Mouse (Mus musculus): Measurements from ENCODE around the gene Sart3.
"Not testable (repeated sequence)": the region's sequence is repeated elsewhere in the genome, so short reads cannot be mapped to it uniquely, and the experiment has no call there.

Sart3 gene

DNA sequence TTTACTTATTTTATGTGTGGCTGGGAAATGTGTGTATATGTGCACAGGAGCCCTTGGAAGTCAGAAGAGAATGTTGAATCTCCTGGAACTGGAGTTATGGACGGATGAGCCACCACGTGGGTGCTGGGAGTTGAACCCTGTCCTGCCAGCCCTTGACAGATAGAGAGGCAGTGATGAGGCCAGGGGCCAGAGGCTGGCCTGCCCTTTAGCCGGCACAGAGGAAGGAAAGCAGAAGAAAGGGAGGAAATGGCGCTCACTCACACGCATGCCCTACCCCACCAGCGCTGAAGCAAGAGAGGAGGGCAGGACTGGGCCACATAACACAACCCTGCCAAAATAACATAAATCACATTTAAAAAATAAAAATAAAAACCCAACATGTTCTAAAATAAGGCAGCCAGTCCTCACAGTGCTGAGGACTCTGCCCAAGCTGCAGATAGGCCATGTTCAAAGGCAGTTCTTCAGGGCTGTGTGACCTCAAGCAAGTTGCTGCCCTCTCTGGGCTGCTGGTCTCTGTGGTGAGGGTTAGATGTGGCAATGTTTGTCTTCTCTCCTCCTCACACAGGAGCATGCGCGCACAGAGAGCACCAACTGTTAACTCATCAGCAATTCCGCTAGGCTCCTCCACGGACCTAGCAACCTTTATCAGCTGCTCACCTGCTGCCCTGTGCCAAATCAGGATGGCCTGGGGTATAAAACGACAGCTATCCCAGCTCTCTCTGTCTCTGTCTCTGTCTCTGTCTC is 18.3 kb upstream of the Sart3 start:
- DNase-seq (ENCODE audit: low read depth, low spot score), result no peak

GRCm38 (mm10) chr5:113789075-113789788 is 16.9 kb upstream of the Sart3 start:
- DNase-seq (ENCODE audit: low read depth, low spot score), result no peak

DNA sequence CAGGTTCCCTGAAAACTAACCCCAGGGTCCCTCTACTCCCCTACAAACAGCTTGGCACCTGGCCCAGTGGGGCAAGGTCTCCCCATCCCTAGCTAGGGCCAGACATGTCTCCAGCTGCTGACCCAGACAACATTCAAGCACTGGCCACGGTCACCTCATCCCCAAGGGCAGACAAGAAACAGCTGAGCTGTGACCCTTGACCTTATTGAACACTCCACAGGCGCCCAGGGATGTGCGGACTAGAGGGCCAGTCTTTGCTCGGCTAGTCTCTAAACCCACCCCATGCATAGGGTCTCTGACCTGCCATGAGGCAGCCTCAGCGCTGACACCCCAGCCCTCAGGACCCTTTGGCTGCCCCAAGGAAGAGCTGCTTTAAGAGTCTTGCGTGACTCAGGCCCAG is 16.3 kb upstream of the Sart3 start:
- DNase-seq (ENCODE audit: low read depth, low spot score), result no peak

GRCm38 (mm10) chr5:113786985-113787384 is 14.7 kb upstream of the Sart3 start:
- DNase-seq (ENCODE audit: low read depth, low spot score), result no peak

DNA sequence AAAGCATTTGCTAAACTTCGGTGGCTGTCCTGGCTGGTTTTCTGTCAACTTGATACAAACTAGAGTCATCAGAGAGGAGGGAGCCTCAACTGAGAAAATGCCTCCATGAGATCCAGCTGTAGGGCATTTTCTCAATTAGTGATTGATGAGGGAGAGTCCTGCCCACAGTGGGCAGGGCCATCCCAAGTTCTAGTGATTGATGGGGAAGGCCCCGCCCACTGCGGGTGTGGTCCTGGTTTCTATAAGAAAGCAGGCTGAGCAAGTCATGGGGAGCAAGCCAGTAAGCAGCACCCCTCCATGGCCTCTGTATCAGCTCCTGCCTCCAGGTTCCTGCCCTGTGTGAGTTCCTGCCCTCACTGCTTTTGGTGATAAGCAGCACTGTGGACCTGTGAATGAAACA is 11.8 kb upstream of the Sart3 start:
- DNase-seq (ENCODE audit: low read depth, low spot score), result not testable (repeated sequence)

DNA sequence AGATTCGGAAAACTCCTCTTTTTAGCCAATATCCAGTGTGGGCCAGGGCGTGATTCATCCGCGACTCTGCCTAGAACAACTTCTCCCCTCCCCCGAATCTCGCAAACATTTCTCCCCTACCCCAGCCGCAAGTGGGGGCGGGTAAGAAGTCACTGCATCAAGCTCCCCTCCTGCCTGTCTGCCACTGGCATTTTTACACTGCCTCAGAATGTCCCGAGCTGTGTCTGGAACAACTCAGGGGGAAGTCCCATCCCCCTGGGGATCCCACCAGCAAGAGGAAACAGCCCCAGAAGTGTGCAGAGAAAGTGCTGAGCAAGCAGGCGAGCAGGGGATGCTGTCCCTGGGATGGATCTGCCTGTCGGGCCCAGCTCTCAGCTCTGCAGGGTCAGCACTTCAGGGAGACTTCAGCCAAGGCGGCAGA is 11.3 kb upstream of the Sart3 start:
- DNase-seq (ENCODE audit: low read depth, low spot score), result no peak

DNA sequence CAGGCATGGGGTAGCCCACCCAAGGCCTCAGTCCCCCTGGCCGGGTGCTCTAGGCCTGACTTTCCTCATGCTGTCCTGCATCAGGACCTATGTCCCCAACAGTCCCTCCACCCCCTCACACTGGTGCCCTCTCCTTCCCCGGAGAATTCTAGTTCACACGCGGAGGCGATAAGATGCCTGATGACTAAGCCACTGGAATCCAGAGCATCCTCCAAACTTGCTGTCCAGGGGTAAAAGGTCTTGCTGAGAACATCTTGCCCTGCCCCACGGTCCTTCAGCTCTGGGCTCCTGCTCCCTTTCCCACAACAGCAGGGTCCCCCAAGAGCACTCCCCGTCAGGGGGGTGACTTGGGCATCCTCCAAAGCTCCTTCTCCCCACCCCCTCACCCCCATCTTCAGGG is 10.3 kb upstream of the Sart3 start:
- DNase-seq (ENCODE audit: low read depth, low spot score), result no peak

DNA sequence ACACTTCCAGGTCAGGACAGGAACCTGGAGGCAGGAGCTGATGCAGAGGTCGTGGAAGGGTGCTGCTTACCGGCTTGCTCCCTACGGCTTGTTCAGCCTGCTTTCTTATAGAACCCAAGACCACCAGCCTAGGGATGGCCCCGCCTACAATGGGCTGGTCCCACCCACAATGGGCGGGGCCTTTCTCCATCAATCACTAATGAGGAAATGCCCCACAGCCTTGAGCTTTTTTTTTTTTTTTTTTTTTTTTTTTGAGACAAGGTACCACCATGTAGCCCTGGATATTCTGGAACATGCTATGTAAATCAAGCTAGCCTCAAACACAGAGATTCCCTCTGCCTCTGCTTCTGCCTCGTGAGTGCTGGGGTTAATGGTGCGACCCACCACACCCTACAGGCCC is 9.6 kb upstream of the Sart3 start:
- DNase-seq (ENCODE audit: low read depth, low spot score), result no peak

GRCm38 (mm10) chr5:113781254-113781653 is 8.9 kb upstream of the Sart3 start:
- DNase-seq (ENCODE audit: low read depth, low spot score), result no peak

DNA sequence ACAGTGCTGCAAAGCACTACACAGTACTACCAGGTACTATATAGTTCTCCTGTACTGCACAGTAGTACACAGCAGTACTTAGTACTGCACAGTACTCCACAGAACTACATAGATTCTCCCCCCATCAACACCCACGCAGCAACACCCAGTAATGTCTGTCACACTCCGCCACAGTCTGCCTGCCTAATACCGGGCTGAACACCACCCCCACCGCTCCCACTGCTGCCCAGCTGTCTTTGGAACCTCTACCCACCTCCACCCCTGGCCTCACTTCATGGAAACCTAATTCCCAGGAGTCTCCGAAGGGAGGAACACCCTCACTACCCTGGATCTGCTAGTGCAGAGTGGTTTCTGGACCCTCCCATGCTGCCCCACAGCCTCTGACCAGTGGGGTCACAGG is 8.5 kb upstream of the Sart3 start:
- no peak for DNase-seq (ENCODE audit: low read depth, low spot score)

DNA sequence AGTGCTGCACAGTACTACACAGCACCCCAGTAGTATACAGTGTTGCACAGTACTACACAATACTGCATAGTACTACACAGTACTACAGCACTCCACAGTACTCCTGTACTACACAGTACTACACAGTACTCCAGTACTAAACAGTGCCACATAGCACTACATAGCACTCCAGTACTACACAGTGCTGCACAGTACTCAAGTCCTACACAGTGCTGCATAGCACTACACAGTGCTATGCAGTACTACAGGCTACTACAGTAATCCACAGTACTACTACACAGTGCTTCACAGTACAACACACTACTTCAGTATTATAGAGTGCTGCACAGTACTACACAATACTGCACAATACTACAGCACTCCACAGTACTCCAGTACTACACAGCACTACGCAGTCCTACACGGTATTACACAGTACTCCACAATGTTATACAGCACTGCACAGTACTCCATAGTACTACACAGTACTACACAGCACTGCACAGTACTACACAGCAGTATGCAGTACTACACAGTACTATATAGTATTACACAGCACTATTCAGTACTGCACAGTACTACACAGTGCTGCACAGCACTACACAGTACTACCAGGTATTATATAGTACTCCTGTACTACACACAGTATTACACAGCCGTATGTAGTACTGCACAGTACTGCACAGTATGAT is 7.9 kb upstream of the Sart3 start:
- no peak for DNase-seq (ENCODE audit: low read depth, low spot score)

GRCm38 (mm10) chr5:113779569-113779968 is 7.3 kb upstream of the Sart3 start:
- DNase-seq (ENCODE audit: low read depth, low spot score), result no peak

DNA sequence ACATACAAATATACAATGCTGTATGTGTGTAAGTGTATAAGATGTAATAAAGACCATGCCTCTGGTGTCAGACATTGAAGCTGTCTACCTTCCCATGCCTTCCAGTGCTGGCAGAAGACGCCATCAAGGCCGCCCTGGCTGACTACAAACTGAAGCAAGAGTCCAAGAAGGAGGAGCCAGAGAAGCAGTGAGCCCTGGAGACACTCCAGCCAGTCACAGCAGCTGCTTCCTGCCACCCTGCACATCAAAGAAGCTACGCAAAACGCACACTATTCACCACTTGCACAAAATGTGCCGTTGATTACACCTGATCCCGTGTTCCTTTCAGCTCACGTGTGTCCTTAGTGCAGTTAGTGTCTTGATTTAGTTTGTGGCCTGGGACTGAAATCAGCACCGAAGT is 5.4 kb upstream of the Sart3 start:
- not testable (repeated sequence) for DNase-seq (ENCODE audit: low read depth, low spot score)

DNA sequence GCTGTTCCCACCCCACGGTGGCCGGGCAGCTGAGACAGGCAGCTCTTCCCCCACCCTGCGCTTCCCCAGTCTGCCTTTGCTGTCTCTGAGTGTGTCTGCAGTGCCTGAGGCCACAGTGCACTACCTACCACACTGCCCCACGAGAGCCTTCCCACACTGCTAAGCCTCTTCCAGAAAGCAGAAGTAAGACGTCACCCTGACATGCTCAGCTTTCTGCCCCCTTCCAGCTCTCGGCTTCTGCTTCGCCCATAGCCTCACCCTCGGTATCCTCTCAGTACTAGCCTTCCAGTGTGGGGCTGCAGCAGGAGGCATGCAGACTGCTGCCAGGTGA is 4.6 kb upstream of the Sart3 start:
- no peak for DNase-seq (ENCODE audit: low read depth, low spot score)

GRCm38 (mm10) chr5:113776128-113776895 is 4.0 kb upstream of the Sart3 start:
- no peak for DNase-seq (ENCODE audit: low read depth, low spot score)

- no peak for DNase-seq (ENCODE audit: low read depth, low spot score)
These were observed 3.3 kb upstream of the Sart3 start for GRCm38 (mm10) chr5:113775585-113775984.

- DNase-seq (ENCODE audit: low read depth, low spot score), result peak; percentile 59
These were observed 1.4 kb upstream of the Sart3 start for GRCm38 (mm10) chr5:113773664-113774063.

DNA sequence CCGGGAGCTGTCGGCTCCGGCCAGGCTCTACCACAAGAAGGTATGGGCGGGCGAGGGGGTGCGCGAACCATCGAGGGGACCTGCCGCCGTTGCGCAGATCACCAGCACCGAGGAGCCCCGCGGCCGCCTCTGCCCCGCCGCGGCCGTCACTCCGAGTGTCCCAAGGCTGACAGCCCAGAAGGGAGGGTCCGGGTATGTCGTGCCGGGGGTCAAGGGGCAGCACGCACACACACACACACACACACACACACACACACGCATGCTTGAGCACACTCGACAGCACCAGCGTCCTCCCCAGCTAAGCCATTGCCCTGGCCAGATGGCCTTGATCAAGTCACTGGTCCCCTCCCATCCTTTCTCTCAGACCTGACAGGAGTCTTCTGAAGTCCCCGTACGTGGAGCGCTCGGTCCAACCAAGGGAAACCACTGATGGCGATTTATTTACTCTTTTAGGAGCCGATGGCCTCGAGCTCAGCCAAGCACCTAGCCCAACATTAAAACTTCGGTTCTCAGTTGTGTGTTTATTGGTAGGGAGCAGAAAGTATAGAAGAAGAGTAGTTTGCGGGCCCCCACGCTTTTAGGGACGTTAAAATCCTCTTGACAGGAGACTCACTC is 702 bp upstream of the Sart3 start:
- DNase-seq (ENCODE audit: low read depth, low spot score), result no peak

DNA sequence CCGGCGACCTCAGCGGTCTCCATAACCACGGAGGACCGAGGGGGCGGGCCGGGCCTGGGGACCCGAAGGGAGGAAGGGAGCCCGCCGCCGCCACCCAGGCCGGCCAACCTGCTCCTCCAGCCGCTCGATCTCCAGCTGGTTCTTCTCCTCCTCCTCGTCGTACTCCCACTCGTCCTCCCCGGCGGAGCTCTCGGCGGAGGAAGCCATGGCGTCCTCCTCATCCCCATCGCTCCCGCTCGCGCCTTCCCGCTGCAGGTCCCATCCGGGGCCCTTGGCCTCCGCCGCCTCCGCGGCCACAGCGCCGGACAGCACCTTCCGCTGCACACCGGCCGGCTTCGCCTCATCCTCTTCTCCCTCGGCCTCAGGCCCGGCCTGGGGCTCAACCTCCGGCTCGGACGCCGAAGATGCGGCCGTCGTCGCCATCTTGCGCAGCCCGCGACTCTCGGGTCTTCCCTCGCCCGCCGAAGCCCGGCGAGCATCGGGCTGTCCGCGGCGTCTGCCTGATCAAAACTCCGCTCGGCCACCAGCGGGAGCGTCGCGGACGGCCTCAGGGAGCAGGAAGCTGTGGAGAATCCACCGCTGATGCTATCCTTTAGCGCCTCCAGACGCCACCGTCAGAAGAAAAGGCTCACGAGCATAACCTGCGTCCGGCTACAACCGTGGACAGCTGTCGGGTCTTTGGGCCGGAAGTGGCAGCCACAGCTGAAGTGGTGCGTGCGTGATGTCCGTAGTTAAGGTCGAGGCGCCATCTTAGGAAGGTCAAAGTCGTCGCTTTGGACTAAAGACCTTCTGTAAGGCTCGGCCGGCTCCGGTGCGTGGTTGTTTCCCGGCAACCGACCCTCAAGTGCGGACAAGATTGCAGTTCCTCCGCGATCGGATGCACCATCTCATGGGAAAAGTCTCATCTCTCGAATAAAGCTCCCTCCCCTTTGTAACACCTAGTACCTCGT is 822 bp downstream of the Sart3 start:
- peak; percentile 55 for DNase-seq (ENCODE audit: low read depth, low spot score)

DNA sequence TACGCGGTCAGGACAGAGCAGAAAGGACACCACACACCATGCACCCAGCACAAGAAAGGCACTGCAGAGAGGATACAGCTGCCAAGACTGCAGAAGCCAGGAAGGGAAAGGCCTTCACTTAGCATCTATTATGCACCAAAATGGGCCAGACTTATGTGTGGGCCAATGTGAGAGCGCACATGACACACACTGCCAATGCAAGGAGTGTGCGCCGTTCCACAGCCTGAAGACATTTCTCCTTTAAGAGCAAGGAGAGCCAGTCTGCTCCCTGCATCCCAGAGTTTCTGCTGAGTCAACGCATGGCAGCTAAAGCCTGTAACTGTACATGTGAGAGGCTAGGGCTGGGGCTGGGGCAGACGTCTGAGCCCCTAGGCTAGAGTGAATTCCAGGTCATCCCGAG is 3.5 kb downstream of the Sart3 start:
- no peak for DNase-seq (ENCODE audit: low read depth, low spot score)

Data from WW6 (cell line).